ENCODE assay signal across 23 mouse cellular contexts in genomic region chr9:25488581-25488980, GRCm38 (mm10). TPM values are rescaled to one million over a fixed set of nuclear protein-coding genes. Genes with fewer than 3 reads are reported as not detected.
DNase-seq lines count a peak whose midpoint lies in the region; ATAC-seq lines count a peak whose summit lies in the region.
"Had no signal": no experiment of that assay in that cellular context is flagged by ENCODE, and none has a peak within 500 bp of the region (broad histone marks: within the 10 kb centered on the region; RNA-seq: fewer than 3 reads in every experiment).

No protein-coding gene starts in this region.

- DNase-seq in adrenal gland, postnatal 10 days = peak; percentile 49
- no peak for DNase-seq in adrenal gland, postnatal 4 days (ENCODE audit: low spot score in 2 of 2)
- DNase-seq in ovary, postnatal 10 days (ENCODE audit: low spot score) = no peak
- DNase-seq: cerebellum, adult 18-20 months; cerebellum, postnatal 36 days; forebrain, postnatal 0 days; kidney, postnatal 4 days; layer of hippocampus, adult 9-11 months; left cerebral cortex, postnatal 4 days; lung, postnatal 10 days; right cerebral cortex, postnatal 25 days; thymus, postnatal 14 days had no signal

- H3K9me3 ChIP-seq in liver, embryonic 16.5 days (replicated peaks; ENCODE audit: control insufficient read depth, low read length) = no peaks in the 10 kb centered on the region
- H3K9me3 ChIP-seq in liver, embryonic 12.5 days (replicated peaks) = no peaks in the 10 kb centered on the region
- no peaks in the 10 kb centered on the region for H3K9me3 ChIP-seq in hindbrain, embryonic 12.5 days (replicated peaks)
- H3K9me3 ChIP-seq: embryonic facial prominence, embryonic 15.5 days; G1E; kidney, embryonic 15.5 days; midbrain, embryonic 15.5 days; neural tube, embryonic 15.5 days had no signal

- peaks cover 7% of the 10 kb centered on the region for H3K4me1 ChIP-seq in liver, embryonic 16.5 days (ENCODE audit: control insufficient read depth, low read depth, low read length)
- H3K4me1 ChIP-seq in liver, embryonic 12.5 days = peaks cover 11% of the 10 kb centered on the region; the same call in 1 of the 2 replicates
- peaks cover 2% of the 10 kb centered on the region; the same call in 1 of the 2 replicates for H3K4me1 ChIP-seq in hindbrain, embryonic 12.5 days

- H3K27me3 ChIP-seq in liver, embryonic 16.5 days (ENCODE audit: control insufficient read depth, insufficient read depth, low read depth, low read length) = no peaks in the 10 kb centered on the region
- H3K27me3 ChIP-seq in liver, embryonic 12.5 days (replicated peaks) = no peaks in the 10 kb centered on the region
- no peaks in the 10 kb centered on the region for H3K27me3 ChIP-seq in hindbrain, embryonic 12.5 days
- H3K27me3 ChIP-seq: embryonic facial prominence, embryonic 15.5 days; midbrain, embryonic 15.5 days; neural tube, embryonic 15.5 days had no signal

- 44% methylated on average over 9 of the region's 9 CpGs for WGBS in liver, embryonic 16.5 days (ENCODE audit: insufficient replicate concordance)
- 64% methylated on average over 9 of the region's 9 CpGs for whole genome bisulfite sequencing in liver, embryonic 12.5 days (ENCODE audit: insufficient replicate concordance)
- 91% methylated on average over 9 of the region's 9 CpGs for WGBS in hindbrain, embryonic 12.5 days

- no peak overlapping the region for H3K4me3 ChIP-seq in liver, embryonic 16.5 days (ENCODE audit: low read depth, low read length)
- H3K4me3 ChIP-seq in liver, embryonic 12.5 days = no peak overlapping the region
- H3K4me3 ChIP-seq in hindbrain, embryonic 12.5 days = no peak overlapping the region
- H3K4me3 ChIP-seq: embryonic facial prominence, embryonic 15.5 days; kidney, embryonic 15.5 days; left cerebral cortex, adult 2 months; midbrain, embryonic 15.5 days; neural tube, embryonic 15.5 days had no signal

- no peak overlapping the region for H3K9ac ChIP-seq in liver, embryonic 16.5 days (ENCODE audit: low read depth, low read length)
- no peak overlapping the region for H3K9ac ChIP-seq in liver, embryonic 12.5 days
- no peak overlapping the region for H3K9ac ChIP-seq in hindbrain, embryonic 12.5 days
- H3K9ac ChIP-seq: embryonic facial prominence, embryonic 15.5 days; forebrain, postnatal 0 days; kidney, embryonic 15.5 days; liver, embryonic 14.5 days; midbrain, embryonic 15.5 days; neural tube, embryonic 15.5 days had no signal

- no peak overlapping the region for H3K4me2 ChIP-seq in liver, embryonic 16.5 days (ENCODE audit: low read depth, low read length)
- no peak overlapping the region for H3K4me2 ChIP-seq in liver, embryonic 12.5 days
- H3K4me2 ChIP-seq in hindbrain, embryonic 12.5 days (replicated peaks) = no peak overlapping the region
- H3K4me2 ChIP-seq: embryonic facial prominence, embryonic 15.5 days; midbrain, embryonic 15.5 days had no signal

- no peak overlapping the region for H3K27ac ChIP-seq in liver, embryonic 16.5 days (ENCODE audit: low read length)
- H3K27ac ChIP-seq in liver, embryonic 12.5 days = no peak overlapping the region
- no peak overlapping the region for H3K27ac ChIP-seq in hindbrain, embryonic 12.5 days
- H3K27ac ChIP-seq: embryonic facial prominence, embryonic 15.5 days; kidney, embryonic 15.5 days; left cerebral cortex, adult 2 months; liver, embryonic 14.5 days; midbrain, embryonic 15.5 days; neural tube, embryonic 15.5 days had no signal

- ATAC-seq in liver, embryonic 16.5 days (ENCODE audit: low read depth) = peak; percentile 42; the same call in 1 of the 2 replicates
- no peak for ATAC-seq in liver, embryonic 12.5 days
- peak; percentile 42 for ATAC-seq in megakaryocyte progenitor cell, adult 5-6 weeks (replicated peaks; ENCODE audit: poor library complexity)
- ATAC-seq in hindbrain, embryonic 12.5 days (ENCODE audit: low FRiP score) = no peak
- ATAC-seq: forebrain, postnatal 0 days; midbrain, embryonic 15.5 days had no signal

- no peaks in the 10 kb centered on the region for H3K36me3 ChIP-seq in liver, embryonic 16.5 days (ENCODE audit: control insufficient read depth, insufficient read depth)
- H3K36me3 ChIP-seq in liver, embryonic 12.5 days = no peaks in the 10 kb centered on the region
- H3K36me3 ChIP-seq in hindbrain, embryonic 12.5 days = no peaks in the 10 kb centered on the region
- H3K36me3 ChIP-seq: embryonic facial prominence, embryonic 15.5 days; G1E; kidney, embryonic 15.5 days; midbrain, embryonic 15.5 days; neural tube, embryonic 15.5 days had no signal

RNA-seq across cellular contexts. Expression of gene Eepd1, which starts 7.2 kb away (rescaled TPM):
- 10 to 100 TPM; 18.6 to 30.3 TPM for total RNA-seq in adrenal gland, postnatal 10 days (2021)
- 10 to 100 TPM; 41.6 to 49.1 TPM for total RNA-seq in adrenal gland, postnatal 4 days (2021)
- polyA plus RNA-seq in liver, embryonic 16.5 days (2015; fragmentation: Nextera tagmentation; extraction: Ambion mirVana) = 6.3 and 7.0 TPM in 2 replicates
- 5.4 and 6.3 TPM in 2 replicates for polyA plus RNA-seq in liver, embryonic 12.5 days (2016; fragmentation: Nextera tagmentation; extraction: Ambion mirVana)
- total RNA-seq in megakaryocyte progenitor cell, adult 5-6 weeks (2015) = 4.4 and 4.8 TPM in 2 replicates
- 7.3 and 10.5 TPM in 2 replicates for total RNA-seq in megakaryocyte progenitor cell, adult 5-6 weeks (2017)
- 7.5 and 8.0 TPM in 2 replicates for polyA plus RNA-seq in hindbrain, embryonic 12.5 days (2016; fragmentation: Nextera tagmentation; extraction: Ambion mirVana)
- polyA plus RNA-seq: G1E had no signal

Comparison
In these comparisons a context has a peak if more than half of its experiments do, and no peak if none do; other contexts are left out.
1. ATAC-seq: peak in liver, embryonic 16.5 days (single experiment) and megakaryocyte progenitor cell, adult 5-6 weeks (single experiment); none in liver, embryonic 12.5 days (single experiment) and hindbrain, embryonic 12.5 days (single experiment).